Mouse (Mus musculus) liver, postnatal 0 days (tissue): Measurements from ENCODE around the gene Ctla4.

ENCODE experiments used
- CTCF ChIP-seq: sonication (generic); IDR thresholded peaks from 2 replicates; pipeline ENCODE4 v1.5.1; 2016; ENCODE audit warnings: antibody characterized with exemption, low read depth
- EP300 ChIP-seq: IDR thresholded peaks from 2 replicates; pipeline ENCODE4 v1.6.1; 2016; ENCODE audit warnings: antibody characterized with exemption, low read depth, mild to moderate bottlenecking

GRCm38 (mm10) chr1:60875267-60875666 lies 11.5 kb upstream of the Ctla4 start:
- TF ChIP-seq EP300 (no peak), CTCF (no peak)
